In the genomic region with DNA sequence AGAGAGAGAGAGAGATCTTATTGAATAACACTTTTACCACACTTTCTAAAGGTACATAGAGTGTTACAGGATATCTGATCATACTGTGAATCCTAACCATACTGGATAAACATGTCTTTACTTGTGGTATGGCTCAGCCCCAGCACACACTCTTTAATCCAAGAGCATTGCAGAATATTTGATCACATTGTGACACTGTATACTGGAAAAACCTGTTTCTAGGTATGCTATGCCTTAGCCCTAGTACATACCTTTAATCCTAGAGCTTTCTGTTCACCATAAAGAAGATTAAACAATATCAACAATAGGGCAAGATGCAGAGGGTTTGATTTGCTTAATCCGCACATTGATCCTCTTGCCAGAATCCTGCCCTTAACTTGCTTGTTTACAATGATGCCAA, we compare ENCODE assay signal across 29 mouse cellular contexts.
"Had no signal": no experiment of that assay in that cellular context is flagged by ENCODE, and none has a peak within 500 bp of the region (broad histone marks: within the 10 kb centered on the region; RNA-seq: fewer than 3 reads in every experiment).

No protein-coding gene starts in this region.

- H3K9me3 ChIP-seq: embryonic facial prominence, embryonic 12.5 days; embryonic facial prominence, embryonic 13.5 days; embryonic facial prominence, embryonic 15.5 days; forebrain, embryonic 10.5 days; forebrain, embryonic 12.5 days; forebrain, embryonic 13.5 days; forebrain, embryonic 15.5 days; heart, embryonic 10.5 days had no signal

- H3K27ac ChIP-seq: embryonic facial prominence, embryonic 12.5 days; embryonic facial prominence, embryonic 13.5 days; embryonic facial prominence, embryonic 15.5 days; forebrain, embryonic 10.5 days; forebrain, embryonic 12.5 days; forebrain, embryonic 13.5 days; forebrain, embryonic 15.5 days; gastrocnemius, adult 2 months; heart, adult 2 months; heart, embryonic 10.5 days had no signal

- H3K9ac ChIP-seq: embryonic facial prominence, embryonic 12.5 days; embryonic facial prominence, embryonic 13.5 days; embryonic facial prominence, embryonic 15.5 days; forebrain, embryonic 12.5 days; forebrain, embryonic 13.5 days; forebrain, embryonic 15.5 days; forebrain, postnatal 0 days had no signal

- H3K27me3 ChIP-seq: embryonic facial prominence, embryonic 12.5 days; embryonic facial prominence, embryonic 13.5 days; embryonic facial prominence, embryonic 15.5 days; forebrain, embryonic 12.5 days; forebrain, embryonic 13.5 days; forebrain, embryonic 15.5 days had no signal

- H3K4me1 ChIP-seq: embryonic facial prominence, embryonic 12.5 days; embryonic facial prominence, embryonic 13.5 days; embryonic facial prominence, embryonic 15.5 days; forebrain, embryonic 10.5 days; forebrain, embryonic 12.5 days; forebrain, embryonic 13.5 days; forebrain, embryonic 15.5 days; heart, embryonic 10.5 days had no signal

- H3K4me2 ChIP-seq: embryonic facial prominence, embryonic 12.5 days; embryonic facial prominence, embryonic 13.5 days; embryonic facial prominence, embryonic 15.5 days; forebrain, embryonic 12.5 days; forebrain, embryonic 13.5 days; forebrain, embryonic 15.5 days; heart, embryonic 11.5 days had no signal

- DNase-seq: cerebellum, adult 2 months; cerebellum, adult 8-10 months; cerebellum, adult 9-10 months; cerebellum, adult 9-11 months; cerebellum, postnatal 10 days; cerebellum, postnatal 14 days; cerebellum, postnatal 25 days; cerebellum, postnatal 36 days; embryo, embryonic 11 days; forebrain, postnatal 0 days; gastrocnemius, adult 2 months; gastrocnemius, postnatal 10 days; gastrocnemius, postnatal 14 days; gastrocnemius, postnatal 25 days; gastrocnemius, postnatal 36 days; heart, adult 11 months; heart, adult 2 months had no signal

- H3K36me3 ChIP-seq: embryonic facial prominence, embryonic 12.5 days; embryonic facial prominence, embryonic 13.5 days; embryonic facial prominence, embryonic 15.5 days; forebrain, embryonic 10.5 days; forebrain, embryonic 12.5 days; forebrain, embryonic 15.5 days; heart, embryonic 10.5 days had no signal

- H3K4me3 ChIP-seq: embryonic facial prominence, embryonic 12.5 days; embryonic facial prominence, embryonic 13.5 days; embryonic facial prominence, embryonic 15.5 days; erythroblast, embryonic 14.5 days; forebrain, embryonic 10.5 days; forebrain, embryonic 12.5 days; forebrain, embryonic 13.5 days; forebrain, embryonic 15.5 days; gastrocnemius, adult 2 months; heart, adult 2 months; heart, embryonic 10.5 days had no signal

- ATAC-seq: forebrain, embryonic 13.5 days; forebrain, embryonic 14.5 days; forebrain, embryonic 15.5 days; forebrain, embryonic 16.5 days; forebrain, postnatal 0 days had no signal
